Mouse (Mus musculus) kidney, embryonic 14.5 days (tissue): ENCODE measurements at regions not wholly inside any gene's neighbourhood (a gene's known extent, or its start where the extent isn't known, plus 50 kb on each side); places are given as distances from the start of the nearest gene placed in this dataset.

ENCODE experiments used
- ATAC-seq: fragments of 200-750 bp; cut with Nextera tagmentation; 2 replicates; pipeline ENCODE4 v1.8.0; 2017; ENCODE audit warnings: moderate number of reproducible peaks, mild to moderate bottlenecking, moderate TSS enrichment, moderate library complexity; ENCODE audit not compliant: low FRiP score, low TSS enrichment
- H3K27ac ChIP-seq: fragments of 300-500 bp; sonication (generic); 2 replicates; pipeline ENCODE4 v1.5.1; 2014; ENCODE audit warnings: low read depth, mild to moderate bottlenecking, low read length, moderate library complexity, mixed read lengths
- H3K27me3 ChIP-seq: fragments of 300-500 bp; sonication (generic); 2 replicates; pipeline ENCODE4 v1.6.1; 2014; ENCODE audit warnings: mild to moderate bottlenecking, low read length; ENCODE audit not compliant: control insufficient read depth, insufficient read depth
- H3K36me3 ChIP-seq: fragments of 300-500 bp; sonication (generic); 2 replicates; pipeline ENCODE4 v1.6.1; 2014; ENCODE audit warnings: low read length, mixed read lengths; ENCODE audit not compliant: control insufficient read depth, insufficient read depth
- H3K4me1 ChIP-seq: fragments of 300-500 bp; sonication (generic); 2 replicates; pipeline ENCODE4 v1.6.1; 2014; ENCODE audit warnings: low read length, mixed read lengths; ENCODE audit not compliant: control insufficient read depth, insufficient read depth
- H3K4me2 ChIP-seq: fragments of 300-500 bp; sonication (generic); replicated peaks from 2 replicates; pipeline ENCODE4 v1.6.1; 2014; ENCODE audit warnings: low read depth, mild to moderate bottlenecking, low read length
- H3K4me3 ChIP-seq: fragments of 300-500 bp; sonication (generic); 2 replicates; pipeline ENCODE4 v1.5.1; 2014; ENCODE audit warnings: mild to moderate bottlenecking, low read length
- H3K9ac ChIP-seq: fragments of 300-500 bp; sonication (generic); 2 replicates; pipeline ENCODE4 v1.6.1; 2014; ENCODE audit warnings: low read depth, mild to moderate bottlenecking, low read length, moderate library complexity
- H3K9me3 ChIP-seq: fragments of 300-500 bp; sonication (generic); 2 replicates; pipeline ENCODE4 v1.6.1; 2016; ENCODE audit warnings: low read length; ENCODE audit not compliant: control insufficient read depth
- WGBS: fragments of 180-500 bp; shearing (Covaris S2); extraction: QIAGEN DNeasy Blood & Tissue Kit; methylation state at CpG from one replicate; pipeline ENCODE4 v1.1.7; 2014; 5-methylcytosine and 5-hydroxymethylcytosine counted together

DNA sequence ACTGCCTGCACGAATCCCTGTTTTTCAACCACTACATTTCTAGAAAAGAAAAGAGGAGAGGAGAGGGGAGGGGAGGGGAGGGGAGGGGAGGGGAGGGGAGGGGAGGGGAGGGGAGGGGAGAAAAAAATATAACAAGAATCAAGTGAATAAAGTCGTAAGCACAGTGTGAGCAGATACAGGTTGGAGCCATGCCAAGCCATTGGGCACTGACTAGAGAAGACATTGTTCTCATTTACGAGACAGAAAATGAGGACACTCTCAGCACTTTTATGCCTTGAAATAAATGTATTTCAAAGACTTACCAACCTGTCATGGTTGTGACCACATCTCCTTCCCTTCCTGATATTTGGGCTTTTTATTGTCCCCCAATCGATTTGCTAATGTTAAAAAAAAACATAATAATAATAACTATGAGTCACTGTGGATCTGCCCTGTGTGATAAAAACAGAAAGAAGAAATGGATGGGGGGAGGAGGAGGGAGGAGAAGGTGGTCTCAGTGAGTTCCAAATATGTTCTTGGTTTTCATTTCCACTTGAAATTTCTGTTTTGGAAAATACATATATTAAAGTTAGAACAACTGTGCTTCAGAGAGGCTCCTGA is 177.8 kb upstream of the Cpeb2 start:
- H3K4me3 ChIP-seq: no peak overlapping the region
- no peaks in the 10 kb centered on the region for H3K4me1 ChIP-seq
- no peak overlapping the region for H3K9ac ChIP-seq
- H3K4me2 ChIP-seq: no peak overlapping the region
- no peaks in the 10 kb centered on the region for H3K27me3 ChIP-seq
- ATAC-seq: no peak
- H3K9me3 ChIP-seq: no peaks in the 10 kb centered on the region
- H3K36me3 ChIP-seq: no peaks in the 10 kb centered on the region
- H3K27ac ChIP-seq: no peak overlapping the region
- WGBS: 76% methylated on average over 4 of the region's 4 CpGs

DNA sequence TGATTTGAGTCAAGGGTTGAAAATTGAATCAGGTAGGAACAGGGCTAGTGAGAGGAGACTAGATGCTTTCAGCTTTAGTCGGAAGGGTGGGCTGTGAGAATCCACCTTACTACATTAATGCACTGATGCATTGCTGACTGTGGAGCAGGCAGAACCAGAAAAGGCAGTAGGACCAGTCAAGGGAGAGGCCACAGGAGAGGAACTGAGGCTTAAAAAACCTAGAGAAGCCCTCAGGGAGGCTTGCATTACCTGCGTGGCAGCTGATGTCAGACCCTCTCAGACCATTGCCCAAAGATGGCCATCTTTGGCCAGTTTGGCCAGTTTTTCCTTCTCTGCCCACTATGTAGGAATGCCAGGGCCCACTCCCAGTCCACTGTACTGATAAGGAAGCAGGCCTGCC is 176.5 kb upstream of the Cpeb2 start:
- no peak for ATAC-seq
- Histone ChIP-seq H3K4me3 (no peak overlapping the region), H3K4me2 (no peak overlapping the region), H3K36me3 (no peaks in the 10 kb centered on the region), H3K9me3 (no peaks in the 10 kb centered on the region), H3K4me1 (no peaks in the 10 kb centered on the region), H3K9ac (no peak overlapping the region), H3K27me3 (no peaks in the 10 kb centered on the region), H3K27ac (no peak overlapping the region)
- WGBS: 72% methylated on average over 2 of the region's 2 CpGs

DNA sequence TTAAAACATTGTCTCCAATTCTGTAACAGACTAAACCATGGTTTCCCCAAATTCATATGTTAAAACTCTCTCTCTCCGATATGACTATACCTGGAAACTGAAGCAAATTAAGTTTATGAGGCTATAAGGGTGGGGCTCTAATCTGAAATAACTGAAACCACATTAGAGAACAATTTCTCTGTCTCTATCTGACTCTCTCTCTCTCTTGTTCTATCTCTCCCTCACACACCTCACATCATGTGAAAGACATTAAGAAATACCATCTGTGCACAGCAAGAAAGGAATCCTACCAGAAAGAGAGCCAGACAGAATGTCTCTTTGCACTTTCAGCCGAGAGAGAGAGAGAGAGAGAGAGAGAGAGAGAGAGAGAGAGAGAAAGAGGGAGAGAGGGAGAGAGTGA is 171.7 kb upstream of the Cpeb2 start:
- 77% methylated on average over 2 of the region's 2 CpGs for WGBS
- Histone ChIP-seq H3K4me1 (no peaks in the 10 kb centered on the region), H3K9me3 (no peaks in the 10 kb centered on the region), H3K36me3 (no peaks in the 10 kb centered on the region), H3K9ac (no peak overlapping the region), H3K4me2 (no peak overlapping the region), H3K4me3 (no peak overlapping the region), H3K27ac (no peak overlapping the region), H3K27me3 (no peaks in the 10 kb centered on the region)
- ATAC-seq: no peak

- Histone ChIP-seq H3K9ac (no peak overlapping the region), H3K4me3 (no peak overlapping the region), H3K36me3 (no peaks in the 10 kb centered on the region), H3K9me3 (no peaks in the 10 kb centered on the region), H3K4me2 (no peak overlapping the region), H3K4me1 (no peaks in the 10 kb centered on the region), H3K27ac (no peak overlapping the region), H3K27me3 (no peaks in the 10 kb centered on the region)
- WGBS: 56% methylated on average over 1 of the region's 1 CpGs
- ATAC-seq: no peak
Measured at GRCm38 (mm10) chr5:43061797-43062391, 171.1 kb upstream of the Cpeb2 start.

DNA sequence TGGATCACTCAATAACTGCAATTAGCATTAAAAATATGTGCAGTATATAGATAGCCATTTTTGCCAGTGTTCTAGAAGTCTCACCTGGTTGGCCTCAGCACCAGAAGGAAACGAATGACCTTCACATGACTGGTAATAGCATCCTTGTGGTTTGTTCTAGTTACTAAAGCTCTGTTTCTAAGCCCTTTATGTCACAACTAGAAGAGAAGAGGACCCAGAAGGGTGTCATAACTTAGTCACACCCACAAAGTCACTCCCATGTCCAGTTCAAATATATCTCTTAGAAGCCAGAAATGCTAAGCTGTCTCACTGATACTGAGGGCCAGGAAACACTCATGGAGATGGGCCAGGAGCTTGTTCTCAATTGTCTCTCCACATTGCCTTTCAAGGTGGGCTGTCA is 170.5 kb upstream of the Cpeb2 start:
- H3K4me3 ChIP-seq: no peak overlapping the region
- ATAC-seq: no peak
- H3K27ac ChIP-seq: no peak overlapping the region
- H3K36me3 ChIP-seq: no peaks in the 10 kb centered on the region
- no peaks in the 10 kb centered on the region for H3K9me3 ChIP-seq
- H3K27me3 ChIP-seq: no peaks in the 10 kb centered on the region
- no peaks in the 10 kb centered on the region for H3K4me1 ChIP-seq
- no peak overlapping the region for H3K9ac ChIP-seq
- no peak overlapping the region for H3K4me2 ChIP-seq
- 81% methylated on average over 1 of the region's 1 CpGs for WGBS

- no peaks in the 10 kb centered on the region for H3K27me3 ChIP-seq
- no peak overlapping the region for H3K4me3 ChIP-seq
- H3K9me3 ChIP-seq: no peaks in the 10 kb centered on the region
- 83% methylated on average over 8 of the region's 8 CpGs for WGBS
- no peaks in the 10 kb centered on the region for H3K36me3 ChIP-seq
- no peak for ATAC-seq
- no peak overlapping the region for H3K9ac ChIP-seq
- H3K4me2 ChIP-seq: no peak overlapping the region
- H3K27ac ChIP-seq: no peak overlapping the region
- H3K4me1 ChIP-seq: no peaks in the 10 kb centered on the region
Measured at GRCm38 (mm10) chr5:43063386-43063785, 169.6 kb upstream of the Cpeb2 start.

- no peak overlapping the region for H3K4me3 ChIP-seq
Measured at GRCm38 (mm10) chr5:43071541-43071940, 161.4 kb upstream of the Cpeb2 start.

GRCm38 (mm10) chr5:43072340-43072739 is 160.6 kb upstream of the Cpeb2 start:
- 89% methylated on average over 2 of the region's 2 CpGs for WGBS
- Histone ChIP-seq H3K36me3 (no peaks in the 10 kb centered on the region), H3K9ac (no peak overlapping the region), H3K27ac (no peak overlapping the region), H3K27me3 (no peaks in the 10 kb centered on the region), H3K4me2 (no peak overlapping the region), H3K4me3 (no peak overlapping the region), H3K4me1 (no peaks in the 10 kb centered on the region), H3K9me3 (no peaks in the 10 kb centered on the region)
- no peak for ATAC-seq

More at GRCm38 (mm10) chr5:43071541-43071940, 161.4 kb upstream of the Cpeb2 start:
- no peak overlapping the region for H3K9ac ChIP-seq
- WGBS: 90% methylated on average over 3 of the region's 3 CpGs
- H3K9me3 ChIP-seq: no peaks in the 10 kb centered on the region
- no peaks in the 10 kb centered on the region for H3K36me3 ChIP-seq
- H3K27ac ChIP-seq: no peak overlapping the region
- no peaks in the 10 kb centered on the region for H3K27me3 ChIP-seq
- ATAC-seq: no peak
- H3K4me1 ChIP-seq: no peaks in the 10 kb centered on the region
- H3K4me2 ChIP-seq: no peak overlapping the region

- H3K27me3 ChIP-seq: no peaks in the 10 kb centered on the region
- H3K4me3 ChIP-seq: no peak overlapping the region
- H3K9ac ChIP-seq: no peak overlapping the region
- ATAC-seq: no peak
- H3K9me3 ChIP-seq: no peaks in the 10 kb centered on the region
- H3K4me1 ChIP-seq: no peaks in the 10 kb centered on the region
- 84% methylated on average over 3 of the region's 3 CpGs for WGBS
- no peak overlapping the region for H3K4me2 ChIP-seq
- no peaks in the 10 kb centered on the region for H3K36me3 ChIP-seq
- H3K27ac ChIP-seq: no peak overlapping the region
Measured at GRCm38 (mm10) chr5:43074536-43074935, 158.4 kb upstream of the Cpeb2 start.
